Mouse (Mus musculus) embryonic facial prominence, embryonic 12.5 days (tissue): ENCODE data around the gene Mrps21. TPM values are rescaled to one million over a fixed set of nuclear protein-coding genes. Genes with fewer than 3 reads are reported as not detected.
A peak's percentile ranks its signal among the peaks of the same experiment; 100 is the strongest.

Source experiments
- ATAC-seq: fragments of 200-750 bp; cut with Nextera tagmentation; 2 replicates; pipeline ENCODE4 v1.8.0; 2017; ENCODE audit not compliant: insufficient number of reproducible peaks, insufficient read depth, low FRiP score, low TSS enrichment
- H3K27ac ChIP-seq: fragments of 300-500 bp; sonication (generic); 2 replicates; pipeline ENCODE4 v1.5.1; 2016; ENCODE audit warnings: mild to moderate bottlenecking
- H3K27me3 ChIP-seq: fragments of 300-500 bp; sonication (generic); 2 replicates; pipeline ENCODE4 v1.6.1; 2016; ENCODE audit warnings: mild to moderate bottlenecking, moderate library complexity
- H3K36me3 ChIP-seq: fragments of 300-500 bp; sonication (generic); 2 replicates; pipeline ENCODE4 v1.6.1; 2016; ENCODE audit warnings: mild to moderate bottlenecking
- H3K4me1 ChIP-seq: fragments of 300-500 bp; sonication (generic); 2 replicates; pipeline ENCODE4 v1.6.1; 2016
- H3K4me2 ChIP-seq: fragments of 300-500 bp; sonication (generic); replicated peaks from 2 replicates; pipeline ENCODE4 v1.6.1; 2016; ENCODE audit warnings: mild to moderate bottlenecking, moderate library complexity
- H3K4me3 ChIP-seq: fragments of 300-500 bp; sonication (generic); 2 replicates; pipeline ENCODE4 v1.5.1; 2016; ENCODE audit warnings: mild to moderate bottlenecking
- H3K9ac ChIP-seq: fragments of 300-500 bp; sonication (generic); 2 replicates; pipeline ENCODE4 v1.6.1; 2016; ENCODE audit warnings: mild to moderate bottlenecking, moderate library complexity
- H3K9me3 ChIP-seq: fragments of 300-500 bp; sonication (generic); 2 replicates; pipeline ENCODE4 v1.6.1; 2016; ENCODE audit warnings: mild to moderate bottlenecking, moderate library complexity
- WGBS: fragments of 180-500 bp; shearing (Covaris S2); methylation state at CpG from one replicate; pipeline ENCODE4 v1.1.7; 2016; 5-methylcytosine and 5-hydroxymethylcytosine counted together
- polyA plus RNA-seq: library from polyadenylated mRNA; unstranded; fragments of >200 nt; fragmentation: Nextera tagmentation; extraction: Ambion mirVana; gene quantifications from 2 replicates; pipeline ENCODE4 v1.2.1, GENCODE M21; 2016

Gene Mrps21
- polyA plus RNA-seq, 1 experiment from 2014 or later: 332 TPM

DNA sequence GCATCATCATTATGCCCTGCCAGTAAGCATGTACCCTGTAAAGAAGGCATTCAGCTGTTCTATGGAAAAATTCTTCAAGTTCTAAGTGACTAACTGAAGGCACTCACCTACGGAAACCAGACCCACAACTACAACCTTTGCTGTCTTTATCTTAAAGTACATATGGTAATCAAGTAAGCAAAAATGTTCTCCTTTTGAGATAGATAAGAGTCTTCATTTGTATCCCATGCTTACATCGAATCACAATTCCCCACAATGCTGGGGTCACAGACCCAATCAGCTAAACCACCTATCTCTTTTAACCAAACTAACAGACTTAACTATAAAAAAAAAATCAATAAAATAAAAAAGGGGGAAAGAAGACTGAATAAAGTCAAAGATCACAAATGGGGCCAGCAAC is 32.1 kb downstream of the Mrps21 start:
- no peak overlapping the region for H3K4me2 ChIP-seq
- H3K36me3 ChIP-seq: peaks cover 73% of the 10 kb centered on the region
- 95% methylated on average over 2 of the region's 2 CpGs for WGBS

GRCm38 (mm10) chr3:95829053-95829452 is 42.3 kb downstream of the Mrps21 start:
- Histone ChIP-seq H3K9ac (no peak overlapping the region), H3K4me2 (no peak overlapping the region), H3K27ac (no peak overlapping the region), H3K4me3 (no peak overlapping the region), H3K36me3 (peaks cover 58% of the 10 kb centered on the region), H3K4me1 (no peaks in the 10 kb centered on the region), H3K9me3 (no peaks in the 10 kb centered on the region), H3K27me3 (no peaks in the 10 kb centered on the region)
- WGBS: 95% methylated on average over 4 of the region's 4 CpGs
- no peak for ATAC-seq

More for the DNA sequence above, 32.1 kb downstream of the Mrps21 start:
- Histone ChIP-seq H3K4me1 (no peaks in the 10 kb centered on the region), H3K9ac (no peak overlapping the region), H3K27me3 (no peaks in the 10 kb centered on the region), H3K27ac (no peak overlapping the region), H3K4me3 (no peak overlapping the region), H3K9me3 (no peaks in the 10 kb centered on the region)
- no peak for ATAC-seq

DNA sequence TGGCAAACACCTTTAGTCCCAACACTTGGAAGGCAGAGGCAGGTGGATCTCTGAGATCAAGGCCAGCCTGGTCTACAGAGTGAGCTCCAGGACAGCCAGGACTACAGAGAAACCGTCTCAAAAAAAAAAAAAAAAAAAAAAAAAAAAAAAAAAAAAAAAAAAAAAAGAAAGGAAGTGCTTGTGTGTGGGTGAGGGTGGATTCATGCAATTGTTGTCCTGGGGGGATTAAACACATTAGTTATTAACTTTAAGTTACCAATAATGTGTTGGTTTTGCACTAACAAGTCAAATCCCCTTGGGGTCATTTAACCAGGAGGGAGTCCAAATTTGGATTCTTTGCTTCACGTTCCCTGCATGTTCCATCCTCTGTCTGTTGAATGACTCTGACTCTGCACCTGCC is 45.0 kb downstream of the Mrps21 start:
- peaks cover 34% of the 10 kb centered on the region for H3K36me3 ChIP-seq
- H3K27me3 ChIP-seq: no peaks in the 10 kb centered on the region
- ATAC-seq: no peak
- no peak overlapping the region for H3K27ac ChIP-seq
- WGBS: 56% methylated on average over 2 of the region's 2 CpGs
- H3K4me3 ChIP-seq: no peak overlapping the region
- H3K4me1 ChIP-seq: no peaks in the 10 kb centered on the region
- no peak overlapping the region for H3K4me2 ChIP-seq
- H3K9ac ChIP-seq: no peak overlapping the region
- H3K9me3 ChIP-seq: no peaks in the 10 kb centered on the region

DNA sequence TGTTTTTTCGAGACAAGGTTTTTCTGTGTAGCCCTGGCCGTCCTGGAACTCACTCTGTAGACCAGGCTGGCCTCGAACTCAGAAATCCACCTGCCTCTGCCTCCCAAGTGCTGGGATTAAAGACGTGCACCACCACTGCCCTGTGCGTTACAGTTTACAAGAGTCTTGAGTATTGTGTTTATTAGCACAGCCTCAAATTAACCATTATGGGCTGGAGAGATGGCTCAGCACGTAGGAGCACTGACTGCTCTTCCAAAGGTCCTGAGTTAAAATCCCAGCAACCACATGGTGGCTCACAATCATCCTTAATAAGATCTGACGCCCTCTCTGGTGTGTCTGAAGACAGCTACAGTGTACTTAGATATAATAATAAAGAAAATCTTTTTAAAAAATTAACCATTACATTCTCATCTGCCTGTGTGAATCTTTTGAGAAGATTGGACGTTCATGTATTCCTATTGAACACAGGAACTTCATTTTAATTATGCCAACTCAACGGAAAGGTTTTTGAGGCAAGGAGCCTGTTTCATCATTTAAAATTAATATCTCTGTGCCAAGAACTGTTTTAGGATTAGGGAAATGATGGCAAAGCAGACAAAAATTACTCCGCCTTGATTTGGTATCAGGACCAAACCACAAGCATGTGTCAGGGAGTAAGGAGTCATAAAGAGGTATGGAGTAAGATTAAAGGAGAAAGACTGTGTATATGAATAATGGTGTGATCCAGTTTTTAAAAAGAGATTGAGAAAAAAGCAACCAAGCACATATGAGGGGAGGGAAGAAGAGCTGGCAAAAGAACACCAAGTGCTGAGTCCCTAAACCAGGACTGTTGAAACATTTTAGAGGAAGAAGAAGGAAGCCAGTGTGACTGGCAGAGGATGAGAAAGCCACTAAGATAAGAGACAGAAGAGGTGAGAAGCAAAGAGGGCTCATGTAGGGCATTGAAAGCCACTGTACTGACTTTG is 51.0 kb downstream of the Mrps21 start:
- Histone ChIP-seq H3K27ac (peak overlapping the region; percentile 100), H3K4me1 (peaks cover 20% of the 10 kb centered on the region), H3K4me2 (peak overlapping the region; percentile 52), H3K9ac (peak overlapping the region; percentile 74), H3K27me3 (no peaks in the 10 kb centered on the region), H3K36me3 (peaks cover 4% of the 10 kb centered on the region; the same call in 1 of the 2 replicates), H3K4me3 (peak overlapping the region; percentile 66), H3K9me3 (no peaks in the 10 kb centered on the region)
- 43% methylated on average over 10 of the region's 10 CpGs for WGBS
- no peak; the same call in 1 of the 2 replicates for ATAC-seq

DNA sequence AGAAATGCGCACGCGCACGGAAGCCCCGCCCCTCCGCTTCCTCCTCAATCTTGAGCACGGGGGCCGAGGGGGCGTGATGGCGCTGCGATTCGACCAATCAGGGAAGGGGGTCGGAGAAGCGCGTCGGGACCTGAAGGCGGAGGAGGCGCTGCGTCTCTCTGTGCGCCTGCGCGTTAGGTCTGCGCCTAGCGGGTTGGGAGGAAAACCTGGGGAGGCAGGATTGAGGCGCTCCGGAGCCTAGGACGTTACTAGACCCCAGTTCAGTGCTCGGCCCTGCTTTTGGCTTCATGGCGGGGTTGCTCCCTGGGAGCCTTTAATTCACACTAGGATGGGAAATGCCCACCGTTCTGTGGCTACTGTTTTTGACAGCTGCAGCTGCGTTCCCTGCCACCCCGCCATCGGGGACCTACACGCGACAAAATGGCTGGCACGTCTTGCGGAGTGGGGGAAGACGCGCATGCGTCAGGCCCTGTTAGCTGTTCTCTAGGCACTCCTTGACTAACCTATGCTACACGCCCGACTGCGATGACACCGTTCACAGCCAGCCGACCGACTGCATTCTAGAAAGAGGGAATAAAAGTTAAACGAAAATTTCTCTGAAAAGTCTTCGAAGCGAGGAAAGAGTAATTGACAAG is 51.9 kb downstream of the Mrps21 start:
- Histone ChIP-seq H3K27ac (peak overlapping the region; percentile 100), H3K4me2 (peak overlapping the region; percentile 52), H3K4me3 (peak overlapping the region; percentile 66), H3K4me1 (peaks cover 20% of the 10 kb centered on the region), H3K9ac (peak overlapping the region; percentile 74), H3K36me3 (peaks cover 4% of the 10 kb centered on the region; the same call in 1 of the 2 replicates), H3K9me3 (no peaks in the 10 kb centered on the region), H3K27me3 (no peaks in the 10 kb centered on the region)
- under 1% methylated on average over 49 of the region's 49 CpGs for WGBS
- peak; percentile 95 for ATAC-seq

DNA sequence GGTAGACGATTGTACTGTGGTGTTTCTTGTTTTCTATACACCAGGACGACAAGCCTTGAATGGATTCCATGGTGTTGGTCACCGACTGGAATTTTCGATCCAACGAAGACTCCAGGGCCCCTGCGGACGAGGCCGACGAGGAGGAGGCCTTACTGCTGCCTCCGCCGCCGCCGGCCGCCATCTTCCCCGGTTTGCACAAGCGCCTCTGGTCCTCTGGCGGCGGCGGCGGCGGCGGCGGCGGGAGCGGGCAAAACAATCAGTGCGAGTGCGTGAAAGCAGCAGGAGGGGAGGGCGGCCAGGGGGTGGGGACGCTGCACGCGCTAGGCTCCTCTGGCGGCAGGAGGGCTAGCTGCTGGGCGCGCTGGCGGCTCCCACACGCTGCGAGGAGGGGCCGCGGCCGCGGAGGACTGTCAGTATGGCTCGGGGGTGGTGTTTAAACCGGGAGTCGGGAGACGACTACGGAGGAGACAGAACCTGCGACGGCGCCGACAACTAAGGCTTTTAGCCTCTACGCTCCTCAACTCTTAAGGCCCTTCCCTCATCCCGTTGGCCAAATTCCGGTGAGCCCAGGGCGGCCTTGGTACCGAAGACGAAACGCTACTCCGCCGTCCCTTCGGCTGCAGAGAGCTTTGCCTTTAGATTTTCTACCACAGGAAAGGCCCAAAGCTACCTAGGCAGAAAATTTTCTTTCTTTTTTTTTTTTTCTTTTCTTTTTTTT is 52.6 kb downstream of the Mrps21 start, which contains the start of gene Rprd2:
TSS of gene Rprd2 (minus strand) at position 293 of the 718 bp plus-strand sequence.
- peak within 1 kb of the TSS; percentile 68 for H3K4me2 ChIP-seq
- H3K27ac ChIP-seq: peak within 1 kb of the TSS; percentile 100
- H3K9me3 ChIP-seq: no peaks in the 10 kb centered on the region
- ATAC-seq: peak; percentile 61
- WGBS: under 1% methylated on average over 55 of the region's 60 CpGs
- no peaks in the 10 kb centered on the region for H3K27me3 ChIP-seq
- peak within 1 kb of the TSS; percentile 93 for H3K9ac ChIP-seq
- H3K36me3 ChIP-seq: peaks cover 4% of the 10 kb centered on the region; the same call in 1 of the 2 replicates
- peak within 1 kb of the TSS; percentile 66 for H3K4me3 ChIP-seq
- peaks cover 20% of the 10 kb centered on the region for H3K4me1 ChIP-seq

DNA sequence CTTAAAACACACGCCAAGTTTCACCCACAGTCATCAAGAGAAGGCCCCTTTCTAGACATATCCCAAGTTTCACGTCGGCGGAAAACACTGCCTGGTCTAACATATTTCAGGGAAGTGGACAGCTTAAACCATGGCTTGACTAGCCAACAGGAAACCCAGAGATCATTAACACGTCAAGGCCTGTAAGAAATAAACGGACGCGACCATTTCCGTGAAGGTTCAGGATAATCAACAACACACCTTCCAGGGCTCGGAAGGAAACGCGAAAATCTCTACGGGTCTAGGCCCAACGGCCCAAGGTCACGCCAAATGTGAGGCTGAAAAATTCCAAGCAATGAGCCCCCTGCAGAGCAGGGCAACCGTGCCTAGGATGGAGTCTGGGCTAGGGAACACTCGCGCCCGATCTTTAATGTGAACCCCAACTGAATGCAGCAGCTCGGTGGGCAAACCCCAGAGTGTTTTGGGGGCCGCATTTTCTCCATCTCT is 53.2 kb downstream of the Mrps21 start:
- Histone ChIP-seq H3K9ac (peak overlapping the region; percentile 93), H3K4me1 (peaks cover 20% of the 10 kb centered on the region), H3K4me3 (peak overlapping the region; percentile 66), H3K27ac (peak overlapping the region; percentile 100), H3K36me3 (peaks cover 4% of the 10 kb centered on the region; the same call in 1 of the 2 replicates), H3K9me3 (no peaks in the 10 kb centered on the region), H3K27me3 (no peaks in the 10 kb centered on the region), H3K4me2 (peak overlapping the region; percentile 68)
- under 1% methylated on average over 21 of the region's 21 CpGs for WGBS
- 0 out of 2 replicates have a peak, but pooled peaks have one; percentile 13 for ATAC-seq

GRCm38 (mm10) chr3:95816681-95817080 is 54.6 kb downstream of the Mrps21 start:
- WGBS: 93% methylated on average over 3 of the region's 3 CpGs
- no peaks in the 10 kb centered on the region for H3K9me3 ChIP-seq
- ATAC-seq: no peak
- peak overlapping the region; percentile 68 for H3K4me2 ChIP-seq
- peaks cover 20% of the 10 kb centered on the region for H3K4me1 ChIP-seq
- H3K27me3 ChIP-seq: no peaks in the 10 kb centered on the region
- no peak overlapping the region for H3K9ac ChIP-seq
- H3K27ac ChIP-seq: no peak overlapping the region
- H3K4me3 ChIP-seq: 0 out of 2 replicates have a peak overlapping the region, but pooled peaks have one; percentile 1
- H3K36me3 ChIP-seq: peaks cover 4% of the 10 kb centered on the region; the same call in 1 of the 2 replicates

Other genes with a start within 250 kb of the Mrps21 start
- 85.4 and 85.7 TPM in 2 replicates for gene Ensa, start 246.5 kb downstream of the Mrps21 start, polyA plus RNA-seq
- 69.8 and 74.0 TPM in 2 replicates for gene Mcl1, start 212.7 kb downstream of the Mrps21 start, polyA plus RNA-seq
- 1.5 and 1.6 TPM in 2 replicates for gene Adamtsl4, start 183.6 kb downstream of the Mrps21 start, polyA plus RNA-seq
- gene Ecm1, start 131.9 kb downstream of the Mrps21 start, polyA plus RNA-seq: 6.4 and 8.0 TPM in 2 replicates
- gene Tars2, start 111.3 kb downstream of the Mrps21 start, polyA plus RNA-seq: 49.6 and 52.2 TPM in 2 replicates
- 27.3 and 28.3 TPM in 2 replicates for gene Rprd2, start 52.7 kb downstream of the Mrps21 start, polyA plus RNA-seq
- gene Prpf3, start 15.6 kb downstream of the Mrps21 start, polyA plus RNA-seq: 66.7 and 68.2 TPM in 2 replicates
- gene Ciart, start 10.7 kb upstream of the Mrps21 start, polyA plus RNA-seq: 5.9 and 6.2 TPM in 2 replicates
- gene BC028528, start 20.5 kb upstream of the Mrps21 start, polyA plus RNA-seq: 14.3 and 14.4 TPM in 2 replicates
- 27.5 and 31.3 TPM in 2 replicates for gene Aph1a, start 22.4 kb upstream of the Mrps21 start, polyA plus RNA-seq
- 30.1 and 36.4 TPM in 2 replicates for gene Car14, start 33.2 kb upstream of the Mrps21 start, polyA plus RNA-seq
- 241 and 287 TPM in 2 replicates for gene Anp32e, start 57.7 kb upstream of the Mrps21 start, polyA plus RNA-seq
- 71.9 and 85.9 TPM in 2 replicates for gene Plekho1, start 124.5 kb upstream of the Mrps21 start, polyA plus RNA-seq
- gene Vps45, start 186.9 kb upstream of the Mrps21 start, polyA plus RNA-seq: 43.3 and 43.6 TPM in 2 replicates
- gene Otud7b, start 233.0 kb upstream of the Mrps21 start, polyA plus RNA-seq: 20.2 and 20.6 TPM in 2 replicates